8 mouse cellular contexts compared by ENCODE assay signal in genomic region chr4:155891011-155891471, GRCm38 (mm10). TPM values are rescaled to one million over a fixed set of nuclear protein-coding genes. Genes with fewer than 3 reads are reported as not detected.
DNase-seq lines count a peak whose midpoint lies in the region; ATAC-seq and TF ChIP-seq lines count a peak whose summit lies in the region.

No protein-coding gene starts in this region.

- H3K27ac ChIP-seq in gastrocnemius, adult 2 months, result peak overlapping the region; percentile 96
- peak overlapping the region; percentile 93 for H3K27ac ChIP-seq in limb, embryonic 10.5 days
- peak overlapping the region; percentile 34; the same call in 1 of the 2 replicates for H3K27ac ChIP-seq in neural tube, embryonic 14.5 days (ENCODE audit: low read depth, low read length)

- H3K4me3 ChIP-seq in gastrocnemius, adult 2 months, result peak overlapping the region; percentile 81
- H3K4me3 ChIP-seq in limb, embryonic 10.5 days, result peak overlapping the region; percentile 92
- H3K4me3 ChIP-seq in neural tube, embryonic 14.5 days (ENCODE audit: low read depth, low read length), result peak overlapping the region; percentile 92

- no peaks in the 10 kb centered on the region for H3K9me3 ChIP-seq in limb, embryonic 10.5 days (replicated peaks)
- H3K9me3 ChIP-seq in neural tube, embryonic 14.5 days (ENCODE audit: control insufficient read depth, low read length), result no peaks in the 10 kb centered on the region

- H3K9ac ChIP-seq in neural tube, embryonic 14.5 days (replicated peaks; ENCODE audit: low read depth, low read length), result peak overlapping the region; percentile 96

- no peak for DNase-seq in gastrocnemius, adult 2 months
- no peak for DNase-seq in gastrocnemius, postnatal 14 days
- peak; percentile 34 to 50 for DNase-seq in thymus, postnatal 10 days (ENCODE audit: low spot score in 2 of 2)
- no peak for DNase-seq in thymus, adult 18-20 months
- DNase-seq in limb, embryonic 10.5 days (ENCODE audit: low spot score), result no peak

- H3K4me2 ChIP-seq in neural tube, embryonic 14.5 days (ENCODE audit: low read depth, low read length), result peak overlapping the region; percentile 98

- under 1% methylated on average over 34 of the region's 34 CpGs for WGBS in limb, embryonic 10.5 days
- under 1% methylated on average over 34 of the region's 34 CpGs for WGBS in neural tube, embryonic 14.5 days

- no peak for TF ChIP-seq CTCF in gastrocnemius, adult 2 months (IDR thresholded peaks at IDR 0.05)

- intact Hi-C loops in gastrocnemius, adult 2 months (cut with DNase I), result loop anchor here (5.0 kb wide), 1 partner anchor 51 kb away; the partner anchor contains the start of gene Ube2j2
- intact Hi-C loops in gastrocnemius, postnatal 14 days (cut with DNase I; ENCODE audit: low total_unique reads), result no loop called here

- peaks cover 45% of the 10 kb centered on the region for H3K36me3 ChIP-seq in limb, embryonic 10.5 days
- peaks cover 35% of the 10 kb centered on the region for H3K36me3 ChIP-seq in neural tube, embryonic 14.5 days (ENCODE audit: control insufficient read depth, insufficient read depth, low read length)

- no peak for ATAC-seq in neural tube, embryonic 14.5 days (ENCODE audit: low read depth)
- ATAC-seq in activated CD4-positive, CD25-positive, alpha-beta regulatory T cell, adult 4 months, result no peak
- ATAC-seq in CD4-positive, CD25-positive, alpha-beta regulatory T cell, adult 4 months, result no peak

- H3K4me1 ChIP-seq in limb, embryonic 10.5 days, result peaks cover 38% of the 10 kb centered on the region
- peaks cover 34% of the 10 kb centered on the region for H3K4me1 ChIP-seq in neural tube, embryonic 14.5 days (ENCODE audit: control insufficient read depth, insufficient read depth, low read length)

- no peaks in the 10 kb centered on the region for H3K27me3 ChIP-seq in limb, embryonic 10.5 days (ENCODE audit: low read depth, poor library complexity, severe bottlenecking)
- no peaks in the 10 kb centered on the region for H3K27me3 ChIP-seq in neural tube, embryonic 14.5 days (ENCODE audit: control insufficient read depth, insufficient read depth, low read length)

RNA-seq across cellular contexts. Expression of gene Pusl1, which starts 0.5 kb away (rescaled TPM):
- 10 to 100 TPM; 10.5 to 13.4 TPM for total RNA-seq in gastrocnemius, adult 2 months (2021)
- total RNA-seq in gastrocnemius, postnatal 14 days (2021), result 10 to 100 TPM in 1 of 2 experiments, 1 to 10 TPM in 1; 9.2 to 13.1 TPM
- 52.4 and 55.5 TPM in 2 replicates for polyA plus RNA-seq in limb, embryonic 10.5 days (2016; fragmentation: Nextera tagmentation; extraction: Ambion mirVana)
- 53.4 and 57.4 TPM in 2 replicates for polyA plus RNA-seq in neural tube, embryonic 14.5 days (2014; fragmentation: Nextera tagmentation; extraction: Ambion mirVana)
- polyA plus RNA-seq in activated CD4-positive, CD25-positive, alpha-beta regulatory T cell, adult 4 months (2017; shearing (Covaris generic)), result 10 to 100 TPM; 12.6 to 25.3 TPM
- 10 to 100 TPM; 22.1 to 27.6 TPM for polyA plus RNA-seq in CD4-positive, CD25-positive, alpha-beta regulatory T cell, adult 4 months (2017; shearing (Covaris generic))

RNA-seq across cellular contexts. Expression of gene Acap3, which starts 0.6 kb away (rescaled TPM):
- total RNA-seq in gastrocnemius, adult 2 months (2021), result 1 to 10 TPM; 7.5 to 8.0 TPM
- 10 to 100 TPM; 10.1 to 10.3 TPM for total RNA-seq in gastrocnemius, postnatal 14 days (2021)
- polyA plus RNA-seq in limb, embryonic 10.5 days (2016; fragmentation: Nextera tagmentation; extraction: Ambion mirVana), result 20.9 and 25.3 TPM in 2 replicates
- 67.8 and 76.7 TPM in 2 replicates for polyA plus RNA-seq in neural tube, embryonic 14.5 days (2014; fragmentation: Nextera tagmentation; extraction: Ambion mirVana)
- 1 to 10 TPM; 4.9 to 6.5 TPM for polyA plus RNA-seq in activated CD4-positive, CD25-positive, alpha-beta regulatory T cell, adult 4 months (2017; shearing (Covaris generic))
- 1 to 10 TPM; 3.2 to 4.1 TPM for polyA plus RNA-seq in CD4-positive, CD25-positive, alpha-beta regulatory T cell, adult 4 months (2017; shearing (Covaris generic))

RNA-seq across cellular contexts. Expression of gene Ints11, which starts 21.7 kb away (rescaled TPM):
- total RNA-seq in gastrocnemius, adult 2 months (2021), result 10 to 100 TPM; 14.9 to 17.3 TPM
- total RNA-seq in gastrocnemius, postnatal 14 days (2021), result 10 to 100 TPM; 15.4 to 15.9 TPM
- 106 and 107 TPM in 2 replicates for polyA plus RNA-seq in limb, embryonic 10.5 days (2016; fragmentation: Nextera tagmentation; extraction: Ambion mirVana)
- 74.9 and 75.8 TPM in 2 replicates for polyA plus RNA-seq in neural tube, embryonic 14.5 days (2014; fragmentation: Nextera tagmentation; extraction: Ambion mirVana)
- 10 to 100 TPM; 82.2 to 87.0 TPM for polyA plus RNA-seq in activated CD4-positive, CD25-positive, alpha-beta regulatory T cell, adult 4 months (2017; shearing (Covaris generic))
- 100 to 1,000 TPM in 1 of 2 experiments, 10 to 100 TPM in 1; 93.4 to 109 TPM for polyA plus RNA-seq in CD4-positive, CD25-positive, alpha-beta regulatory T cell, adult 4 months (2017; shearing (Covaris generic))

RNA-seq across cellular contexts. Expression of gene Cptp, which starts 21.8 kb away (rescaled TPM):
- total RNA-seq in gastrocnemius, adult 2 months (2021), result 10 to 100 TPM; 13.6 to 18.0 TPM
- total RNA-seq in gastrocnemius, postnatal 14 days (2021), result 10 to 100 TPM; 16.5 to 17.0 TPM
- polyA plus RNA-seq in limb, embryonic 10.5 days (2016; fragmentation: Nextera tagmentation; extraction: Ambion mirVana), result 18.9 and 19.0 TPM in 2 replicates
- polyA plus RNA-seq in neural tube, embryonic 14.5 days (2014; fragmentation: Nextera tagmentation; extraction: Ambion mirVana), result 31.4 and 31.8 TPM in 2 replicates
- polyA plus RNA-seq in activated CD4-positive, CD25-positive, alpha-beta regulatory T cell, adult 4 months (2017; shearing (Covaris generic)), result 10 to 100 TPM; 17.7 to 18.0 TPM
- polyA plus RNA-seq in CD4-positive, CD25-positive, alpha-beta regulatory T cell, adult 4 months (2017; shearing (Covaris generic)), result 10 to 100 TPM; 17.0 to 20.1 TPM

RNA-seq across cellular contexts. Expression of gene Tas1r3, which starts 27.9 kb away (rescaled TPM):
- total RNA-seq in gastrocnemius, adult 2 months (2021), result under 1 TPM; 0.11 to 0.23 TPM
- total RNA-seq in gastrocnemius, postnatal 14 days (2021), result under 1 TPM; 0.10 to 0.13 TPM
- polyA plus RNA-seq in limb, embryonic 10.5 days (2016; fragmentation: Nextera tagmentation; extraction: Ambion mirVana), result 0.24 and 0.31 TPM in 2 replicates
- 0.45 and 0.47 TPM in 2 replicates for polyA plus RNA-seq in neural tube, embryonic 14.5 days (2014; fragmentation: Nextera tagmentation; extraction: Ambion mirVana)
- polyA plus RNA-seq in activated CD4-positive, CD25-positive, alpha-beta regulatory T cell, adult 4 months (2017; shearing (Covaris generic)), result under 1 TPM; 0.16 to 0.25 TPM
- polyA plus RNA-seq in CD4-positive, CD25-positive, alpha-beta regulatory T cell, adult 4 months (2017; shearing (Covaris generic)), result under 1 TPM; 0.62 to 0.66 TPM

Comparison
In these comparisons a context has a peak if more than half of its experiments do, and no peak if none do; other contexts are left out.
1. DNase-seq: peak in thymus, postnatal 10 days (2 of 2); none in gastrocnemius, adult 2 months (single experiment), gastrocnemius, postnatal 14 days (single experiment), thymus, adult 18-20 months (0 of 2) and limb, embryonic 10.5 days (single experiment).
2. H3K27ac ChIP-seq: peak in every context shown above with its lines; median percentile 96 in gastrocnemius, adult 2 months; 93 in limb, embryonic 10.5 days; 34 in neural tube, embryonic 14.5 days.
3. Peak in every context shown above with its lines, with median percentiles within 50 percentile points of each other: H3K4me3 ChIP-seq.